Mouse (Mus musculus) brain, embryonic 14.5 days (tissue): ENCODE measurements around the gene Stard10.

Source experiments
- CTCF ChIP-seq: fragments of 200-500 bp; IDR thresholded peaks from 2 replicates; pipeline ENCODE4 v1.5.1; 2012; ENCODE audit warnings: inconsistent platforms, mild to moderate bottlenecking, moderate library complexity, borderline replicate concordance; ENCODE audit not compliant: insufficient read depth, insufficient read length; ENCODE audit errors: extremely low read depth
- POLR2A ChIP-seq: fragments of 200-500 bp; IDR thresholded peaks from 2 replicates; pipeline ENCODE4 v1.6.1; 2012; ENCODE audit warnings: mild to moderate bottlenecking, inconsistent platforms, borderline replicate concordance; ENCODE audit not compliant: poor library complexity, insufficient read depth, insufficient read length, severe bottlenecking; ENCODE audit errors: extremely low read depth

- TF ChIP-seq CTCF (no peak), POLR2A (no peak)
These were observed 6.3 kb downstream of the Stard10 start for GRCm38 (mm10) chr7:101323141-101323594.
